Comparison of ENCODE assay signal across 8 mouse cellular contexts in the genomic region with DNA sequence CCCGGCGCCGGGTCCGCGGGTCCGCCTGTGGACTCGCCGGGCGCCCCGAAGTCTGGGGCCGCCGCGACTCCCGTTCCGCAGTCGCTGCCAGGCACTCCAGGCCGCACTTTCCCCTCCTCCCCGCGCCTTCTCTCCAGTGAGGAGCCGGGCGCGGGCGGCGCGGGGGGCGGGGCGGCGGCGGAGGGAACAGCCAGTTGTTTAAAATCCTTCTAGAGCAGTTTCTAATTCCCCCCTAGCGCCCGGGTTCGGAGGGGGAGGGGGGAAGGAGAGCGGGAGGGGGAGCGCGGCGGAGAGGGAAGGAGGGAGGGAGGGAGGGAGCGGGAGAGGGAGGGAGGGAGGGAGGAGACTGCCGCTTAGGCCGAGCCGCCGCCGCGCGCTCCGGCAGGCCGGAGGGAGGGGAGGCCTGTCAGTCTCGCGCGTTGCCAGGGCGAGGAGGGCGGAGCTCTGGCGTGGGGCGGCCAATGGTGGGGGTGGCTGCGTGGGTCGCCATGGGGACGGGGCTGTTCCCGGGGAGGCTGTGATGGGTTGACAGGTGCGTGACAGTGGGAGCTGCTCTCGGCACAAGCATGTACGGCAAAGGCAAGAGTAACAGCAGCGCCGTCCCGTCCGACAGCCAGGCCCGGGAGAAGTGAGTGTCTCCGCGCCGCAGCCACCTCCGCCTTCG. TPM values are rescaled to one million over a fixed set of nuclear protein-coding genes. Genes with fewer than 3 reads are reported as not detected.
DNase-seq lines count a peak whose midpoint lies in the region; ATAC-seq lines count a peak whose summit lies in the region.

No protein-coding gene starts in this region.

- peak; percentile 91 for ATAC-seq in inflammation-experienced regulatory T-cells, adult 6 months
- ATAC-seq in megakaryocyte-erythroid progenitor cell, adult 5-6 weeks (replicated peaks; ENCODE audit: low FRiP score, low TSS enrichment, poor library complexity, severe bottlenecking): peak; percentile 86

- intact Hi-C loops in gastrocnemius, postnatal 14 days (cut with DNase I; ENCODE audit: low total_unique reads): no loop called here
- intact Hi-C loops in left cerebral cortex, postnatal 10 days (cut with DNase I): loop anchor here (1.0 to 10.0 kb wide), 4 partner anchors 89 to 493 kb away; no protein-coding TSS in a partner anchor

- DNase-seq in adrenal gland, adult (ENCODE audit: inconsistent age in 2 of 2, low spot score in 1 of 2): peak; percentile 99 to 100
- DNase-seq in embryo, embryonic 10.5 days (ENCODE audit: low spot score): peak; percentile 96
- DNase-seq in gastrocnemius, postnatal 14 days: peak; percentile 99
- peak; percentile 99 for DNase-seq in left cerebral cortex, postnatal 10 days (ENCODE audit: extremely low spot score in 1 of 2, low spot score in 2 of 2)
- DNase-seq in right cerebral cortex, postnatal 25 days: peak; percentile 99
- peak; percentile 99 to 100 for DNase-seq in urinary bladder, postnatal 4 days (ENCODE audit: low spot score in 2 of 2)

RNA-seq across cellular contexts. Expression of a gene that starts 0.7 kb away (rescaled TPM):
- 10 to 100 TPM; 16.1 to 19.9 TPM for total RNA-seq in gastrocnemius, postnatal 14 days (2021)
- polyA plus RNA-seq in inflammation-experienced regulatory T-cells, adult 6 months (2017; shearing (Covaris generic)): 100 to 1,000 TPM in 2 of 3 experiments, 10 to 100 TPM in 1; 27.3 to 231 (median 181) TPM
- 100 to 1,000 TPM; 177 to 178 TPM for total RNA-seq in left cerebral cortex, postnatal 10 days (2021)
- 92.6 and 94.0 TPM in 2 replicates for total RNA-seq in megakaryocyte-erythroid progenitor cell, adult 5-6 weeks (2014; fragmentation: Nextera tagmentation)
- total RNA-seq in megakaryocyte-erythroid progenitor cell, adult 5-6 weeks (2017): 42.8 and 75.8 TPM in 2 replicates

Comparison
In these comparisons a context has a peak if more than half of its experiments do, and no peak if none do; other contexts are left out.
1. Peak in every context shown above with its lines: DNase-seq and ATAC-seq.